9 mouse cellular contexts compared by ENCODE assay signal in genomic region chr10:58627569-58627968, GRCm38 (mm10). TPM values are rescaled to one million over a fixed set of nuclear protein-coding genes. Genes with fewer than 3 reads are reported as not detected.
DNase-seq lines count a peak whose midpoint lies in the region; ATAC-seq and TF ChIP-seq lines count a peak whose summit lies in the region.
"Had no signal": no experiment of that assay in that cellular context is flagged by ENCODE, and none has a peak within 500 bp of the region (broad histone marks: within the 10 kb centered on the region; RNA-seq: fewer than 3 reads in every experiment).

No protein-coding gene starts in this region.

- no peaks in the 10 kb centered on the region for H3K27me3 ChIP-seq in kidney, adult 2 months (replicated peaks; ENCODE audit: control insufficient read depth, insufficient read depth, low read length)
- H3K27me3 ChIP-seq in kidney, embryonic 15.5 days = no peaks in the 10 kb centered on the region
- no peaks in the 10 kb centered on the region for H3K27me3 ChIP-seq in forebrain, embryonic 16.5 days (replicated peaks; ENCODE audit: control insufficient read depth, insufficient read depth, low read length)
- H3K27me3 ChIP-seq in midbrain, embryonic 14.5 days (ENCODE audit: control insufficient read depth, insufficient read depth, low read length) = no peaks in the 10 kb centered on the region
- H3K27me3 ChIP-seq: stomach, embryonic 15.5 days had no signal

- H3K36me3 ChIP-seq in kidney, adult 2 months (ENCODE audit: control insufficient read depth, insufficient read depth, low read length) = no peaks in the 10 kb centered on the region
- no peaks in the 10 kb centered on the region for H3K36me3 ChIP-seq in kidney, embryonic 15.5 days
- no peaks in the 10 kb centered on the region for H3K36me3 ChIP-seq in forebrain, embryonic 16.5 days (ENCODE audit: control insufficient read depth, insufficient read depth)
- H3K36me3 ChIP-seq in midbrain, embryonic 14.5 days (ENCODE audit: control insufficient read depth, insufficient read depth, low read length) = no peaks in the 10 kb centered on the region
- H3K36me3 ChIP-seq: stomach, embryonic 15.5 days had no signal

- no peak overlapping the region for H3K27ac ChIP-seq in kidney, adult 2 months (ENCODE audit: insufficient read depth, low read depth, low read length)
- H3K27ac ChIP-seq in kidney, embryonic 15.5 days = no peak overlapping the region
- no peak overlapping the region for H3K27ac ChIP-seq in forebrain, embryonic 16.5 days (ENCODE audit: low read length)
- no peak overlapping the region for H3K27ac ChIP-seq in midbrain, embryonic 14.5 days (replicated peaks; ENCODE audit: low read depth, low read length)
- H3K27ac ChIP-seq: stomach, embryonic 15.5 days had no signal

- peak; percentile 37 for DNase-seq in kidney, adult 2 months
- peak; percentile 71 for DNase-seq in R1 (ENCODE audit: low read depth, low spot score)
- peak; percentile 39 to 67 for DNase-seq in layer of hippocampus, postnatal 14 days (ENCODE audit: low spot score in 2 of 2)
- peak; percentile 82 for DNase-seq in midbrain, embryonic 14.5 days
- DNase-seq in ovary, postnatal 14 days (ENCODE audit: low spot score) = no peak
- no peak for DNase-seq in adrenal gland, adult 18-20 months (ENCODE audit: low spot score in 2 of 2)

- ATAC-seq in kidney, embryonic 15.5 days (replicated peaks; ENCODE audit: low FRiP score) = no peak
- peak; percentile 77 for ATAC-seq in forebrain, embryonic 16.5 days
- peak; percentile 53; the same call in 1 of the 2 replicates for ATAC-seq in midbrain, embryonic 14.5 days (ENCODE audit: low FRiP score, low TSS enrichment)

- no peaks in the 10 kb centered on the region for H3K4me1 ChIP-seq in kidney, adult 2 months (ENCODE audit: control insufficient read depth, insufficient read depth, low read length)
- peaks cover 11% of the 10 kb centered on the region for H3K4me1 ChIP-seq in kidney, embryonic 15.5 days
- H3K4me1 ChIP-seq in forebrain, embryonic 16.5 days (replicated peaks; ENCODE audit: control insufficient read depth, insufficient read depth, low read length) = no peaks in the 10 kb centered on the region
- H3K4me1 ChIP-seq in midbrain, embryonic 14.5 days (ENCODE audit: control insufficient read depth, insufficient read depth, low read length) = no peaks in the 10 kb centered on the region
- H3K4me1 ChIP-seq: stomach, embryonic 15.5 days had no signal

- no peaks in the 10 kb centered on the region for H3K9me3 ChIP-seq in kidney, embryonic 15.5 days (replicated peaks)
- H3K9me3 ChIP-seq in forebrain, embryonic 16.5 days (ENCODE audit: control insufficient read depth, low read length) = no peaks in the 10 kb centered on the region
- H3K9me3 ChIP-seq in midbrain, embryonic 14.5 days (ENCODE audit: control insufficient read depth, low read length) = no peaks in the 10 kb centered on the region
- H3K9me3 ChIP-seq: stomach, embryonic 15.5 days had no signal

- TF ChIP-seq CTCF in kidney, adult 2 months (conservative IDR thresholded peaks at IDR 0.05; ENCODE audit: insufficient read depth, insufficient read length, low read depth, low read length) = peak; percentile 56

- no peak overlapping the region for H3K9ac ChIP-seq in kidney, embryonic 15.5 days
- H3K9ac ChIP-seq in forebrain, embryonic 16.5 days (replicated peaks; ENCODE audit: low read depth, low read length) = no peak overlapping the region
- no peak overlapping the region for H3K9ac ChIP-seq in midbrain, embryonic 14.5 days (replicated peaks; ENCODE audit: low read length)
- H3K9ac ChIP-seq: stomach, embryonic 15.5 days had no signal

- no peak for TF ChIP-seq POLR2A in kidney, adult 2 months (IDR thresholded peaks at IDR 0.05; ENCODE audit: low read depth, low read length)

- H3K4me2 ChIP-seq in kidney, embryonic 15.5 days = no peak overlapping the region
- H3K4me2 ChIP-seq in forebrain, embryonic 16.5 days (ENCODE audit: low read length) = no peak overlapping the region
- H3K4me2 ChIP-seq in midbrain, embryonic 14.5 days (ENCODE audit: low read length) = no peak overlapping the region
- H3K4me2 ChIP-seq: stomach, embryonic 15.5 days had no signal

- H3K4me3 ChIP-seq in kidney, adult 2 months (ENCODE audit: insufficient read depth, low read depth, low read length) = no peak overlapping the region
- H3K4me3 ChIP-seq in kidney, embryonic 15.5 days (replicated peaks) = no peak overlapping the region
- no peak overlapping the region for H3K4me3 ChIP-seq in forebrain, embryonic 16.5 days (replicated peaks; ENCODE audit: low read length)
- H3K4me3 ChIP-seq in midbrain, embryonic 14.5 days (replicated peaks; ENCODE audit: low read depth, low read length) = no peak overlapping the region
- H3K4me3 ChIP-seq: stomach, embryonic 15.5 days had no signal

RNA-seq across cellular contexts. Expression of gene Edar, which starts 47.9 kb away (rescaled TPM):
- polyA plus RNA-seq in kidney, adult 2 months (2012; rRNA removed) = 0.33 and 0.64 TPM in 2 replicates
- 0.22 and 0.36 TPM in 2 replicates for polyA plus RNA-seq in kidney, embryonic 15.5 days (2015; fragmentation: Nextera tagmentation; extraction: Ambion mirVana)
- 0.84 and 0.87 TPM in 2 replicates for polyA plus RNA-seq in forebrain, embryonic 16.5 days (2015; fragmentation: Nextera tagmentation; extraction: Ambion mirVana)
- total RNA-seq in layer of hippocampus, postnatal 14 days (2021) = under 1 TPM; 0.23 to 0.26 TPM
- 0.09 and 0.41 TPM in 2 replicates for polyA plus RNA-seq in midbrain, embryonic 14.5 days (2014; fragmentation: Nextera tagmentation; extraction: Ambion mirVana)
- total RNA-seq in adrenal gland, adult 18-20 months (2021) = under 1 TPM; 0.10 to 0.22 TPM

Comparison
In these comparisons a context has a peak if more than half of its experiments do, and no peak if none do; other contexts are left out.
1. DNase-seq: peak in kidney, adult 2 months (single experiment), R1 (single experiment), layer of hippocampus, postnatal 14 days (2 of 2) and midbrain, embryonic 14.5 days (single experiment); none in ovary, postnatal 14 days (single experiment) and adrenal gland, adult 18-20 months (0 of 2).